Mouse (Mus musculus) kidney, adult 9 months (tissue): ENCODE data around the gene Lilra5.
"Not testable (repeated sequence)": the region's sequence is repeated elsewhere in the genome, so short reads cannot be mapped to it uniquely, and the experiment has no call there.

ENCODE experiments used
- DNase-seq: peaks from one replicate; pipeline ENCODE4 v3.0.0; 2022

Lilra5 gene

DNA sequence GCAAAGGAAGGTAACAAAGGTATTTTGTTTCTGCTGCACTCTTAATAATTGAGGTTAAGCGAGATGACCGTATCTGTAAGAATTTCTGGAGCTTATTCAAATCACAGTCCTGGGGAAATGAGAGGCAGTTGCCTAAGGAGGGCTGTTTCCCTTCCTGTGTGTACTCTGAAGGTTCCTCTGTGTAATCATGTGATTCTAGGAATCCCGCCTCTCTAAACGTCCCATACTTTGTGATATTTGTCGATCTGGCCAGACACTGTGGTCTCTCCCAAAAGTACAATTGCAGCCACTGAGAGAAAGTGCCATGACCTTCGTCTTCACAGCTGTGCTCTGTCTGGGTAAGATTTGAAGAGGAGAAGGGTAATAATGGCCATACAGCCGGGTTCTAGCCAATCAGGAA, at the start of gene Lilra5:
TSS of gene Lilra5 (plus strand) at position 301 of the 400 bp plus-strand sequence.
- no peak for DNase-seq

DNA sequence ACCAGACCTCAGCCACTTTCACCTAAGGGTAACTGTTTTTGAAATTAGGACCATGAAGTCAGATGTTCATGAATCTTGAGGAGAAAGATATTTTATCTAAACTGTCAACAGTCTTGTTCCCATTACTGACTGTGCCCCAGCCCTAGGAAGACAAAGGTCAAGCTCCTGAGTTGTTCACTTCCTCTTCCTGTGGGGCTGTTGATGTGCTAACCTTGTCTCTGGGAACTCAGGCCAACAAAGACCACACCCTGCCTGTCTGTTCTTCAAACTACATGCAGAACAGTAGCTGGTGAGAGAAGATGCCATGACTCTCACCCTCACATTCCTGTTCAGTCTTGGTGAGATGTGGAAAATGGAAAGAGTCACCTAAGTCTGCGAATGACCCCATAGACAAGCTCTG, 30.4 kb upstream of the Lilra5 start:
- DNase-seq: no peak

DNA sequence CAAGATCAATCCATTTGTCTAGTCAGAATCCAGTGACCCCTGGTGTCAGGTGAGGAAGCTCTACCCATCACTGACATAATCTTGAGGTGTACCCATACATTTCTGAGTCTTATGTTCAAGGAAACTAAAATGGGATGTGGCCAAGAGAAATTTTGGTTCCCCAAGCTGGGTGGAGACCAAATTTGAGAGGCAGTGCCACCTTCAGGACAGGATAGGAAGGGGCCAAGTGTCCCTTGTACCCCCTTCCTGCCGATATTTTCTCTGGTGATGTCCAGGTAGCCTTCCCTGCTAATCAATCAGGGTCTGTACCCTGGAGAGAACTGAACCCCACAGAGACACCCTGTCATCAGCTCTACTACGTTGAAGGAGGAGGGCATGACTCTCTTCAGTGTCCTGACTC, 28.9 kb upstream of the Lilra5 start:
- DNase-seq: no peak

DNA sequence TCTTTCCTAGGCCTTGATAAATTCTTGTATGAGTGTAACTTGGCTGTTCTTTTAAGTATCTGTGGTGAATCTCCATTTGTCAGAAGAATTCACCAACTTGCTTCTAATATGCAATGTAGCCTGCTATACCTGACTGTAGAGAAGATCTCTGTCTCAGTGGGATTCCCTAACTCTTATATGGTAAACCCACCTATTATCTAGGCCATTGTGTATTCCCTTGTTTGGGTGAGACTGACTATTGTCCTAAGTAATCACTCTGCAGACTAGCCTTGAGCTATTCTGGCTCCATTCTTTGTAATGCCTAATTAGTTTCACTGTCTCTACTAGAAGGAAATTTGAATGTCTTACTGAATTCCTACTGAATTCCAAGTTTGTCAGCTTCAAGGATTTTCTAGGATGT, 24.1 kb upstream of the Lilra5 start:
- DNase-seq: not testable (repeated sequence)

DNA sequence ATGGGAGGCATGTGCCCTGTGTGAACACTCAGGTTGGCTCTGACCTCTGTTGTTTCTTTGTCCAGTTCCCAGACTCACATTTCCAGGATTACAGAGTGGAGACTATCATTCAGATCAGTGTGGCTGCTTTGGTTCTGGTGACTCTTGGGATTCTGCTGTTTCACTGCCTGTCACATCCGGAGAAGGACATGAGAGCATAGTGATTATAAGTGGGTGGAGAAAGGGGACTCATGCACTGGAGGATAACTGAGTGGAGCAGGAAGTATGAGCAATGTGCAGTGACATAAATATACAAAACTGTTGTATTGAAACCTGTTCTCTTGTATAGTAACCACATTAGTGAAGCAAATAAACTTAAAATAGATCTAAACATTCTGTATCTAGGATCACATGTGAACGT, 22.2 kb upstream of the Lilra5 start:
- no peak for DNase-seq

DNA sequence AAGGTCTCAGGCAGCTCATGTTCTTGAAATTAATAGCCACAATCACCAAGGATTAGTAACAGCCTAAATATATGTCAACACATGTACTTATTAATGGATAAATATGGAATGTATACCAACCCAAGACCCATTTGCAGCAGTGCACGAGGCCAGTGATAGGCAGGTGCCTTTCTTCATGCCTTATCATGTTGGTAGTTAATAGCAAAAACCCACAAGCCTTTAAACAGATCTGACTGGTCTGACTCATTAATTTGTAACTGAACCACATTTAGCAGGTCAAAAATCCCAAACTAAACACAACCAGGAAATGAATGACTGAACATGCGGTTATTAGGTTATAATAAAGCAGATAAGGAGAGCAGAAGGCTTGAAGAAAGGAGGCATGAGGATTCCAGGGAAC, 21.7 kb upstream of the Lilra5 start:
- DNase-seq: no peak

DNA sequence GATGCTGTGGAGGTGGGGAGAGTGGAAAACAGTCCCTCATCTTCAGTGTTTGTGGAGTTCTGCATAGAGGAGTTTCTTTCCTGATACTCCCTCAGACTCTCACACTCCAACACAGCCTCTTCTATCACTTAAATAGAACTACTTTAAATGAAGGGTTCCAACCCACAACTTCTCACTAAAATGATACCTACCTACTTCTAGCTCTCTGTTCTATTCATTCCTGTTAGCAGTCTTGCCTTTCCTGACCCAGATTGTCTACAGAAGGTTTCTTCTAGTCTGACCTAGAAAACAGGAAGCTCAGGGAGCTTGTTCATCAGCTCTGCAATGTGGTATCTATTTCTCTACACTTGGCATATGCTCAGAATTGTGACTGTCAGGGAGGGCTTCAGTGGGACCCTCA, 2.0 kb upstream of the Lilra5 start:
- DNase-seq: no peak

DNA sequence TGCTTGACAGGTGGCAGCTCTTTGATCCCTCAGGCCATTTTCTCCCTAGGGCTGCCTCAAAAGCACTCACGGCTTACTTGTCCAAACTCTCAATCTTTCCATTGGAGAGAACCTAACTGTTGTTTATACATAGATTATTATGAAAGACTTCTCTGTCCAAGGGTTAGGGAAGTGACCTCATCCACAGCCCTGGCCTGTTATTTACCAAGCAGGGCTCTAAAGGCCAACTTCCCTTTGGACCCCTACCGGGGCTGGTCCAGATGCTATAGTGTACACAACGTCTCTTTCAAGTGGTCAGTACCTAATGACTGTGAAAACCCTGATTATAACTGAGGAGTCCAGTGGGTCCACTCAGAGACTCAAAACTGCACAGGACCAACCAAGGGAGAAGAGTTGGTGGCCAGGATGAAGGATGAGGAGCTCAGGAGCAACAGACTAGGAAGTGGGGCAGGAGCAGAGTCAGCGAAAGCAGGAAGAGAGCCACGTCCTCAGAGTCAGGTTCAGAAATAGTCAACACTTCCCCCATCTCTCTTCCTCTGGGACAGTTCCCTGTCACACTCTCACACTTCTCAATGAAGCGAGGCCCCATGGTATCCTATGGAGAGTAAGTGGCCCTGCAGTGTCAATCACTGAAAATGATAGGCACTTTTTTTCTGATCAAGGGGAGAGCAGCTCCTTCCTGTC, 1.6 kb downstream of the Lilra5 start:
- no peak for DNase-seq

DNA sequence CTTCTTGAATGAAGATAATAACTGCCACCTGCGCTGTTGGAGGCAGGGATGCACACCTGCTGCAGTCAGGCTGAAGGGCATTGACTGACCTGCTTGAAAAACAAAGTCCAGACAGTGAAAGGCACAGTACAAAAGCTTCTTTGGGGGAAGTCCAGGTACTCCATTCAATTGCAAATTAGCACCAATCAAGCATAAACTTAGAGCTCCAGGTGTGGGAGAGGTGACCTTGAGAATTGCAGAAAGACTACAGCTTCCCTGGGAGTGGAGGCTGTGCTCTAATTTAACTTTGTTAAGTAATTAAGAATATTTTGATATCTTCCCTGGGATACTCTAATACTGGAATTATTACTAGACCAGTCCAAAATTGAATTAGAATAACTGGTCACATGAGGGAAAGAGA, 13.7 kb downstream of the Lilra5 start:
- not testable (repeated sequence) for DNase-seq

DNA sequence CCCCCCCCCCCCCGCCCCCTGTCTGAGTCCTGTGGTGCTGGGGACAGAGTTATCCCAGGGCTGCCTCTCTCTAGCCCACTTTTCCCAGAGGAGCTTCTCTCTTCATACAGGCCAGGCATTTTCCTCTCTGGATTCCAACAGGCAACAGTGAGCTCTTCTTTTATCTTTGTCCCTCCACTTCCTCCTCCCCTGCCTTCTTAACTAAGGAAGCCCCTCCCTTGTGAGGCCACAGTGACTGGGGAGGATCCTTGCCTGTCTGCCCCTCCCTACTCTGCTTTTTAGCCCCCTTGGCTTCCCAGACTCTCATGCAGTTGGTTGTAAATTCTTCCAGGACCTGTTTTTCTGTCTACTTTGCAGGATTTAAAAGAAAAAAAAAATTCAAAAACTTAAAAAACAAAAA, 18.5 kb downstream of the Lilra5 start:
- DNase-seq: not testable (repeated sequence)

DNA sequence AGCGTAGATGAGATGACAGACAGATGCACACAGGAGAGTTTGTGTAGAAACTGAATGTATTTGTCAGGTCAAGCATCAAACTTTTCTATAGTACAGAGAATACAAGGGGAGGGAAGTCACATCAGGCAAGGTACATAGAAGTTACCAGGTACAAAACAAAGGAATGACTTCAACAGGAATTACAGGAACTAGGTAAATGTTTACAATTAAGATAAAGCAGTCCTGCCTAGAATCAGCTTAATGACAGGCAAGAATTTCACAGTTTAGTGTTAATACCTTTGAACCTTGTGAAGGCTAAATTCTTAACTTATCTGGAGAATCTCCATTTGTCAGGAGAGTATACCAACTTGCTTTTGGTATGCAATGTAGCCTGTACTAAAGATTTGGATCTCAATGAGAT, 23.0 kb downstream of the Lilra5 start:
- not testable (repeated sequence) for DNase-seq

DNA sequence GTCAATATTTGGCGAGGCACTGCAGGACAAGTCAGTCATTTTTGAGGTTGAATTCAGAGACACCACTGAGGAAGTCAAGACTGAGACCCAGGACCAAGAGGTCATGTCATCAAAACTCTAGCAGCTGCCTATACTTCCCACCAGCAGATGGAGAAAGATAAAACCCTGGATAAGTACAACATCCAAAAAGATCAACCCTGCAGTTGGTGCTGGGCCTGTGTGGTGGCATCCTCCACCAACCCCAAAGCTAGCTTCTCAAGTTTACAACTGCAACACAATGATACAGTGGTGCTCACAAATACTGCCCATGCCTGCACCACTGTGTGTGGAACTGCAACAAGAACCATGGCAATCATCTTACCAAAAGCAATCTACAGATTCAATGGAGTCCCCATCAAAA, 34.6 kb downstream of the Lilra5 start:
- not testable (repeated sequence) for DNase-seq

DNA sequence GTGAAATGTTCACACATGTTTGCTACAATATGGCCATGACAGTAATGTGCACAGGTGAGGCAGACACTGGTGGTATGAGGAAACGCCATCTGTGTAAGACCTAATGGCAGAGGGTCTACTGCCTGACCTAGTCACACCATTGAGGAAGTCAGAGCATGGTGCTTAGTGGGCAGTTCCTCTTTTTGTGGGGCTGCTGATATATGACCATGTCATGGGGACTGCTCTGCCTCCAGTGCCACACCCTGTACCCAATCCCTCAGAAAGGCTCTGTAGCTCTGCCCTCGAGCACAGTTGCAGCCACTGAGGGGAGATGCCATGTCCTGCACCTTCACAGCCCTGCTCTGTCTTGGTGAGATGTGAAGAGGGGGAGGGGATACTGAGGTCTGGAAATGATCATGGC, 36.3 kb downstream of the Lilra5 start:
- DNase-seq: not testable (repeated sequence)

DNA sequence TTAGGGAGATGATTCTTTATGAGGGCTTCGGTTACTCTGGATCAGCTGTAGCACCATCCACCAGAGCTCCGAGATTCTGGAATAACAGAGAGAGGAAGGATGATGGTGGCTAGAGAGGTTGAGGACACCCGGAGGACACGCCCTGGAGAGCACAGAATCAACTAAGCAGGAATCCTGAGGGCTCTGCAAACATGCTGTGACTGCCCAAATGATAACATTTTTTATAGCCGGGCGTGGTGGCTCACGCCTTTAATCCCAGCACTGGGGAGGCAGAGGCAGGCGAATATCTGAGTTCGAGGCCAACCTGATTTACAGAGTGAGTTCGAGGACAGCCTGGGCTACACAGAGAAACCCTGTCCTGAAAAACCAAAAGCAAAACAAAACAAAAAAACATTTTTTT, 37.9 kb downstream of the Lilra5 start:
- not testable (repeated sequence) for DNase-seq

DNA sequence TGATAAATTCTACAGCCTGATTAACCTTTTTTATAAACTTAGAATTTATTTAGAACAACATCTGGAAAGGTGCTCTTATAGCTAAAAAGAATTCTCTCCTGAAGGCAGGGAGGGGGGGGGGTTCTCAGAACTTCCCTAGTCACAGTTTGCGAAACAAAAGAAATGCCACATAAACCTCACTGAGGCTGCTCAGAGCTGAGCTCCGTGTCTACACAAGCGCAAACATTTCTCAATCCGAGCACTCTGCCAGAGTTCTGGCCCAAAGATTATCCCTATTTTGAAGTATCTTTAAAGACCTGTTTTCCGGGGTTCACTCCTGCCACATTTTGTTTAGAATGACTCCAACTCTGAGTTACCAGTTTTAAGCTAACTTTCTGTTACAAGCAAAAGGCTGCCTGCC, 55.1 kb downstream of the Lilra5 start:
- DNase-seq: no peak
